Mouse (Mus musculus): ENCODE data around the gene Wdr74.

DNA sequence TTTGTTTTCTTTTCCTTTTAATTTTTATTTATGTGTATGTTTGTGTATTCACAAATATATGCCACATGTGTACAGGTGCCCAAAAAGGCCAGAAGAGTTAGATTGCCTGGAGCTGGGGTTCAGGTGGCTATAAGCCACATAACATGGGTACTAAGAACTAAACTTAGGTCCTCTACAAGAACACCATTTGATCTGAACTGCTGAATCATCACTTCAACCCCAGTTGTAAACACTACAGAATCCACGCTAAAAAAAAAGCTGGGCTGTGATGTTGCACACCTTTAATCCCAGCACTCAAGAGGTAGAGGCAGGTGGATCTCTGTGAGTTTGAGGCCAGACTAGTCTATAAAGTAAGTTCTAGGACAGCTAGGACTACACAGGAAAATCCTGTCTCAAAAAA lies 14.2 kb upstream of the Wdr74 start:
- no peak for TF ChIP-seq CTCF (IDR thresholded peaks at IDR 0.05; ENCODE audit: extremely low read depth, insufficient read depth, low read length)
- TF ChIP-seq POLR2A (IDR thresholded peaks at IDR 0.05; ENCODE audit: extremely low read depth, insufficient read depth, low read length), result no peak
